10 mouse cellular contexts compared by ENCODE assay signal in the genomic region with DNA sequence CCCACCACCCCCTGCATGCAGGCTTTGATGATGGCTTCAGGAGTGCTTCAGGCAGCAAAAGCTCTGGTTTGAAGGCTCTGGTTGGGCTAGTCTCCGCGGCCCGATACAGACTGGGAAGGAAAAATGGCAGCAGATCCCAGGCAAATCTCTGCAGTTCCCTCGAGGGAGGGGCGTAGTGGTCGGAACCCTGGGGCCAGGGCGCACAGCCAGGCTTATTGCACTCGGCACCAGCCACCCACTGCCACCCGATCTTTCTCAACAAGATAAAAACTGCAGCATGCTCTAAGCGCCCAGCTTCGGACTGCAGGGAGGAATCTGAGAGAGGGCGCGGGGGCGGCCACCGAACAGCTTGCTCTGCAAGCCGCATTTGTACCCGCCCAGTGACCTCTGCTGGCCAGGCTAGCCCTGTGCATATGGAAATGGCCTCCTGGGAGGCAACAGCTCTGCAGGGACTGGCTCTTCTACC. TPM values are rescaled to one million over a fixed set of nuclear protein-coding genes. Genes with fewer than 3 reads are reported as not detected.
DNase-seq lines count a peak whose midpoint lies in the region; ATAC-seq and TF ChIP-seq lines count a peak whose summit lies in the region.
"Had no signal": no experiment of that assay in that cellular context is flagged by ENCODE, and none has a peak within 500 bp of the region (broad histone marks: within the 10 kb centered on the region; RNA-seq: fewer than 3 reads in every experiment).

No protein-coding gene starts in this region.

- no peaks in the 10 kb centered on the region for H3K36me3 ChIP-seq in kidney, embryonic 16.5 days (ENCODE audit: insufficient read depth, low read length)
- no peaks in the 10 kb centered on the region for H3K36me3 ChIP-seq in forebrain, postnatal 0 days (ENCODE audit: insufficient read depth)
- no peaks in the 10 kb centered on the region for H3K36me3 ChIP-seq in hindbrain, embryonic 15.5 days
- H3K36me3 ChIP-seq in limb, embryonic 15.5 days, result no peaks in the 10 kb centered on the region

- peak overlapping the region; percentile 49 for H3K4me2 ChIP-seq in kidney, embryonic 16.5 days (replicated peaks; ENCODE audit: low read depth, low read length)
- H3K4me2 ChIP-seq in forebrain, postnatal 0 days (ENCODE audit: low read depth), result peak overlapping the region; percentile 49
- peak overlapping the region; percentile 53 for H3K4me2 ChIP-seq in hindbrain, embryonic 15.5 days
- peak overlapping the region; percentile 39 for H3K4me2 ChIP-seq in limb, embryonic 15.5 days

- 0 out of 2 replicates have a peak, but pooled peaks cover 5% of the 10 kb centered on the region for H3K4me1 ChIP-seq in kidney, embryonic 16.5 days (ENCODE audit: insufficient read depth, low read length)
- peaks cover 5% of the 10 kb centered on the region; the same call in 1 of the 2 replicates for H3K4me1 ChIP-seq in forebrain, postnatal 0 days (ENCODE audit: insufficient read depth)
- H3K4me1 ChIP-seq in hindbrain, embryonic 15.5 days (replicated peaks), result peaks cover 6% of the 10 kb centered on the region
- peaks cover 4% of the 10 kb centered on the region; the same call in 1 of the 2 replicates for H3K4me1 ChIP-seq in limb, embryonic 15.5 days

- H3K27ac ChIP-seq in kidney, embryonic 16.5 days (ENCODE audit: low read length), result no peak overlapping the region
- H3K27ac ChIP-seq in forebrain, postnatal 0 days (ENCODE audit: low read depth, low read length), result no peak overlapping the region
- H3K27ac ChIP-seq in hindbrain, embryonic 15.5 days (replicated peaks), result no peak overlapping the region
- H3K27ac ChIP-seq in limb, embryonic 15.5 days, result no peak overlapping the region

- ATAC-seq in kidney, embryonic 16.5 days (ENCODE audit: low FRiP score, low TSS enrichment), result peak; percentile 78
- peak; percentile 78 for ATAC-seq in forebrain, postnatal 0 days
- ATAC-seq in hindbrain, embryonic 15.5 days (ENCODE audit: low FRiP score, low read depth), result peak; percentile 62; the same call in 1 of the 2 replicates
- no peak for ATAC-seq in limb, embryonic 15.5 days (ENCODE audit: insufficient number of reproducible peaks, low FRiP score, low TSS enrichment, low read depth)
- ATAC-seq: Patski had no signal

- TF ChIP-seq CTCF in forebrain, postnatal 0 days (IDR thresholded peaks at IDR 0.05; ENCODE audit: low read depth), result peak; percentile 46

- no peak overlapping the region for H3K9ac ChIP-seq in kidney, embryonic 16.5 days (replicated peaks; ENCODE audit: low read length)
- H3K9ac ChIP-seq in forebrain, postnatal 0 days, result peak overlapping the region; percentile 26; the same call in 1 of the 2 replicates
- peak overlapping the region; percentile 37 for H3K9ac ChIP-seq in hindbrain, embryonic 15.5 days
- no peak overlapping the region for H3K9ac ChIP-seq in limb, embryonic 15.5 days

- 3% methylated on average over 17 of the region's 17 CpGs for WGBS in kidney, embryonic 16.5 days
- 6% methylated on average over 17 of the region's 17 CpGs for WGBS in forebrain, postnatal 0 days
- WGBS in hindbrain, embryonic 15.5 days, result 1% methylated on average over 17 of the region's 17 CpGs
- 1% methylated on average over 17 of the region's 17 CpGs for WGBS in limb, embryonic 15.5 days

- H3K27me3 ChIP-seq in kidney, embryonic 16.5 days (ENCODE audit: insufficient read depth, low read length), result no peaks in the 10 kb centered on the region
- no peaks in the 10 kb centered on the region for H3K27me3 ChIP-seq in forebrain, postnatal 0 days (ENCODE audit: insufficient read depth, low read length)
- H3K27me3 ChIP-seq in hindbrain, embryonic 15.5 days, result no peaks in the 10 kb centered on the region; the same call in 1 of the 2 replicates
- peaks cover 18% of the 10 kb centered on the region; the same call in 1 of the 2 replicates for H3K27me3 ChIP-seq in limb, embryonic 15.5 days

- H3K4me3 ChIP-seq in kidney, embryonic 16.5 days (ENCODE audit: low read length), result peak overlapping the region; percentile 26
- peak overlapping the region; percentile 20 for H3K4me3 ChIP-seq in forebrain, postnatal 0 days (ENCODE audit: low read depth, low read length)
- peak overlapping the region; percentile 23 for H3K4me3 ChIP-seq in hindbrain, embryonic 15.5 days
- H3K4me3 ChIP-seq in limb, embryonic 15.5 days, result peak overlapping the region; percentile 13

- H3K9me3 ChIP-seq in kidney, embryonic 16.5 days (ENCODE audit: low read length), result no peaks in the 10 kb centered on the region
- no peaks in the 10 kb centered on the region for H3K9me3 ChIP-seq in forebrain, postnatal 0 days (ENCODE audit: low read length)
- H3K9me3 ChIP-seq in hindbrain, embryonic 15.5 days, result no peaks in the 10 kb centered on the region
- H3K9me3 ChIP-seq in limb, embryonic 15.5 days, result no peaks in the 10 kb centered on the region

- DNase-seq in kidney, adult 11 months, result no peak
- DNase-seq in cerebellum, adult 8-10 months, result peak; percentile 64
- DNase-seq in forebrain, postnatal 0 days, result peak; percentile 42
- DNase-seq in retina, embryonic 14.5 days (ENCODE audit: low spot score), result peak; percentile 69
- DNase-seq in MN1 (ENCODE audit: low spot score), result no peak

RNA-seq across cellular contexts. Expression of a gene that starts 23.0 kb away (rescaled TPM):
- not detected in 2 replicates for polyA plus RNA-seq in kidney, embryonic 16.5 days (2015; fragmentation: Nextera tagmentation; extraction: Ambion mirVana)
- total RNA-seq in forebrain, postnatal 0 days (2014; rRNA removed), result not detected in 2 replicates
- polyA plus RNA-seq in forebrain, postnatal 0 days (2015; fragmentation: Nextera tagmentation; extraction: Ambion mirVana), result not detected in 2 replicates
- not detected in 2 replicates for polyA plus RNA-seq in hindbrain, embryonic 15.5 days (2015; fragmentation: Nextera tagmentation; extraction: Ambion mirVana)
- 0.08 and 0.09 TPM in 2 replicates for polyA plus RNA-seq in limb, embryonic 15.5 days (2015; fragmentation: Nextera tagmentation; extraction: Ambion mirVana)
- polyA plus RNA-seq: large intestine, adult 2 months; Patski had no signal

RNA-seq across cellular contexts. Expression of a gene that starts 58.9 kb away (rescaled TPM):
- polyA plus RNA-seq in kidney, embryonic 16.5 days (2015; fragmentation: Nextera tagmentation; extraction: Ambion mirVana), result 0.02 and 0.09 TPM in 2 replicates
- 9.6 and 11.3 TPM in 2 replicates for total RNA-seq in forebrain, postnatal 0 days (2014; rRNA removed)
- 0.42 and 1.0 TPM in 2 replicates for polyA plus RNA-seq in forebrain, postnatal 0 days (2015; fragmentation: Nextera tagmentation; extraction: Ambion mirVana)
- 1.7 and 2.1 TPM in 2 replicates for polyA plus RNA-seq in hindbrain, embryonic 15.5 days (2015; fragmentation: Nextera tagmentation; extraction: Ambion mirVana)
- 0.14 and 0.22 TPM in 2 replicates for polyA plus RNA-seq in limb, embryonic 15.5 days (2015; fragmentation: Nextera tagmentation; extraction: Ambion mirVana)

Comparison
In these comparisons a context has a peak if more than half of its experiments do, and no peak if none do; other contexts are left out.
1. H3K9ac ChIP-seq: peak in forebrain, postnatal 0 days (single experiment) and hindbrain, embryonic 15.5 days (single experiment); none in kidney, embryonic 16.5 days (single experiment) and limb, embryonic 15.5 days (single experiment).
2. DNase-seq: peak in cerebellum, adult 8-10 months (single experiment), forebrain, postnatal 0 days (single experiment) and retina, embryonic 14.5 days (single experiment); none in kidney, adult 11 months (single experiment) and MN1 (single experiment).
3. Peak in every context shown above with its lines, with median percentiles within 50 percentile points of each other: H3K4me2 ChIP-seq and H3K4me3 ChIP-seq.